Mouse (Mus musculus): ENCODE measurements around the gene Myl6. TPM values are rescaled to one million over a fixed set of nuclear protein-coding genes. Genes with fewer than 3 reads are reported as not detected.

Gene Myl6
- polyA plus RNA-seq, 1 experiment from 2014 or later, result 2,049 TPM

DNA sequence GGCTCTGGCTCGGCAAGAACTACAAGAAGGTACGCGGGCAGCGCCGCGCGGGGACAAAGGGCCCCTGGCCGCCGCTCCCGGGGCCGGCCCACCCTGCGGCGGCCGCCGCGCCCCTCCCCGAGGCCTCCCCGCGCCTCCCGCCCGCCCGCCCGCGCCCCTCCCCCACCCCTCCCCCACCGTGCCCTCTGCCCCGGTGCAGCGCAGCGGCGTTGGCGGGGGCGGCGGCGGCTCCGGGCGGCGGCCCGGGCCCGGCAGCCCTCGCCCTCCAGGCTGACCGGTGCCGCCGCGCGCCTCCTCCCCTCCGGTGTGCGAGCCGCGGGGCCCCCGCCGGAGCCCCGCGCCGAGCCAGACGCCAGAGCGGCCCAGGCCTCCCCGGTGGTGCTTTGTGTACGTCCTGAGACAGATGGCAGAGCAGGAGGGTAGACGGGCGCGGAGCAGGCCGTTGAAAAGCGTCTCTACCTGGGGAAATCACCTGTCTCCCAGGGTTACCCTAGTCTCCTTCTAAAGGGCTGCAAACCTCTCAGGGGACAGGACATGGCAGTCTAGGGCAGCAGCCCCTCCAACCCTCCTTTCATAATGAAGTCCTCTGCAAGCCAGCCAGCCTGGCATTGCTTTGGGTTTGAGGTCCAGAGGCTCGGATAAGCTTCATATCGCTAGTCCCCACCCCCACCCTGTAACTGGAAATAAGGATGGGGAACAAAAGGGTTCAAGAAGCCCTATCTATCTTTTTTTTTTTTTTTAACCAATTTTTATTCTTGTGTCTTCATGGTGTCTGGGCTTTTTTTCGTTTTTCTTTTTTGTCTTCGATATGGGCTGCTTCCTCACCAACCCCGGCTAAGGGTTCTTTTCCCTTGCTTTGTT, 34.3 kb downstream of the Myl6 start:
- H3K4me1 ChIP-seq (ENCODE audit: insufficient read depth, low read depth, low read length), result 0 out of 2 replicates have a peak, but pooled peaks cover 11% of the 10 kb centered on the region
- H3K9ac ChIP-seq (replicated peaks; ENCODE audit: low read depth), result peak overlapping the region; percentile 76
- H3K9me3 ChIP-seq (ENCODE audit: low read length), result no peaks in the 10 kb centered on the region
- H3K4me3 ChIP-seq (ENCODE audit: low read depth, low read length), result peak overlapping the region; percentile 85
- H3K4me2 ChIP-seq (replicated peaks; ENCODE audit: low read depth, low read length), result peak overlapping the region; percentile 79
- 2% methylated on average over 15 of the region's 67 CpGs for WGBS
- TF ChIP-seq EP300 (IDR thresholded peaks at IDR 0.05) (no peak), CTCF (IDR thresholded peaks at IDR 0.05) (no peak)
- no peaks in the 10 kb centered on the region for H3K27me3 ChIP-seq (replicated peaks; ENCODE audit: insufficient read depth, low read length)
- H3K36me3 ChIP-seq (ENCODE audit: insufficient read depth, low read length), result peaks cover 19% of the 10 kb centered on the region; the same call in 1 of the 2 replicates
- H3K27ac ChIP-seq (ENCODE audit: low read length), result peak overlapping the region; percentile 93
- ATAC-seq, result peak; percentile 61
- DNase-seq (ENCODE audit: low spot score), result peak; percentile 49

DNA sequence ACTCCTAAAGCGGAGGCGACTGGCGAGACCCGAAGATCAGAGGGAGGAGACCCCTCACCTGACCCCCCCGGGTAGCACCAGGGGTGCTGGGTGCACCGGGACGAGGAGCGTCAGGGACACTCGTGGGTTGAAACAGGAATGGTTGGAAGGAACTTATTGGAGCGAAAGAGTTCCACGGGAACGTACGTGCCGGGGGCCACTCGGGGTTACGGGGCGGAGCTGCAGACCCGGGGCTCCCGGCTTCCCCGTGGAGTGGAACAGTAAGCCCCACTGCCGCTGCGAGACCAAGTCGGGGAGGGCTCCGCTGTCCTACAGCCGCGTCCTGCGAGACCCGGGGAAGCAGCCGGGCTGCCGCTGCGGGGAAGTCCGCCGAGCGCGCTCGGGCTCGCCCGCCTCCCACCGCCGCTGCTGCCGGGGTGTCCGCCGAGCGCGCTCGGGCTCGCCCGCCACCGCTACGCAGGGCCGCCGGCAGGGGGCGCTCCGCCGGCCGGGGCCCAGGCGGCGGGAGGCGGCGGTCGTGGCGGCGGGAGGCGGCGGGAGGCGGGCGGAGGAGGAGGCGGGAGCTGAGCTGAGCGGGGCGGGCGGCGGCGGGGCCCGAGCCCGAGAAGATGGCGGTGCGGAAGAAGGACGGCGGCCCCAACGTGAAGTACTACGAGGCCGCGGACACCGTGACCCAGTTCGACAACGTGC, 35.1 kb downstream of the Myl6 start, which contains the start of gene Smarcc2:
Smarcc2 (plus strand) TSS at position 530 of the 690 bp plus-strand sequence.
- 0 out of 2 replicates have a peak, but pooled peaks cover 11% of the 10 kb centered on the region for H3K4me1 ChIP-seq (ENCODE audit: insufficient read depth, low read depth, low read length)
- peak within 1 kb of the TSS; percentile 85 for H3K4me3 ChIP-seq (ENCODE audit: low read depth, low read length)
- peak within 1 kb of the TSS; percentile 76 for H3K9ac ChIP-seq (replicated peaks; ENCODE audit: low read depth)
- TF ChIP-seq CTCF (IDR thresholded peaks at IDR 0.05) (peak; percentile 50), EP300 (IDR thresholded peaks at IDR 0.05) (no peak)
- 0% methylated on average over 56 of the region's 86 CpGs for WGBS
- H3K9me3 ChIP-seq (ENCODE audit: low read length), result no peaks in the 10 kb centered on the region
- H3K4me2 ChIP-seq (replicated peaks; ENCODE audit: low read depth, low read length), result peak within 1 kb of the TSS; percentile 79
- ATAC-seq (peak; percentile 86), DNase-seq (ENCODE audit: low spot score) (peak; percentile 93)
- peak within 1 kb of the TSS; percentile 93 for H3K27ac ChIP-seq (ENCODE audit: low read length)
- no peaks in the 10 kb centered on the region for H3K27me3 ChIP-seq (replicated peaks; ENCODE audit: insufficient read depth, low read length)
- H3K36me3 ChIP-seq (ENCODE audit: insufficient read depth, low read length), result peaks cover 12% of the 10 kb centered on the region; the same call in 1 of the 2 replicates

DNA sequence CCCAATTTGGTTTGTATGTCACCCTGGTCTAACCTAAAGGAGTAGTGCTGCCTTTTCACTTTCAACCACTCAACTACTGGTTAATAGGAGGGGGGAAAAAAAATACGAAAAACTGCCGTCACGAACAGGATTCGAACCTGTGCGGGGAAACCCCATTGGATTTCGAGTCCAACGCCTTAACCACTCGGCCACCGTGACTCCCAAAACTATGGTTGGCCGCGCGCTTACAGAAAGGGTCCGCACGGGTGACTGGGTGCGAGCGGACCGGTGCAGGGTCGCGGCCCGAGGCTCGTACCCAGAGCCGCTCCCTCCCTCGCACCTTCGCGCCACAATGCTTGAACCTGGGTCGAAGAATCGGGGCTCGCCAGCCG, 35.6 kb downstream of the Myl6 start:
- TF ChIP-seq EP300 (IDR thresholded peaks at IDR 0.05) (no peak), CTCF (IDR thresholded peaks at IDR 0.05) (no peak)
- no peaks in the 10 kb centered on the region for H3K9me3 ChIP-seq (ENCODE audit: low read length)
- under 1% methylated on average over 29 of the region's 29 CpGs for WGBS
- ATAC-seq (peak; percentile 64), DNase-seq (ENCODE audit: low spot score) (peak; percentile 80)
- peak overlapping the region; percentile 85 for H3K4me3 ChIP-seq (ENCODE audit: low read depth, low read length)
- H3K4me2 ChIP-seq (replicated peaks; ENCODE audit: low read depth, low read length), result peak overlapping the region; percentile 79
- peaks cover 7% of the 10 kb centered on the region; the same call in 1 of the 2 replicates for H3K36me3 ChIP-seq (ENCODE audit: insufficient read depth, low read length)
- H3K27me3 ChIP-seq (replicated peaks; ENCODE audit: insufficient read depth, low read length), result no peaks in the 10 kb centered on the region
- H3K27ac ChIP-seq (ENCODE audit: low read length), result peak overlapping the region; percentile 93
- peak overlapping the region; percentile 76 for H3K9ac ChIP-seq (replicated peaks; ENCODE audit: low read depth)
- H3K4me1 ChIP-seq (ENCODE audit: insufficient read depth, low read depth, low read length), result 0 out of 2 replicates have a peak, but pooled peaks cover 11% of the 10 kb centered on the region

DNA sequence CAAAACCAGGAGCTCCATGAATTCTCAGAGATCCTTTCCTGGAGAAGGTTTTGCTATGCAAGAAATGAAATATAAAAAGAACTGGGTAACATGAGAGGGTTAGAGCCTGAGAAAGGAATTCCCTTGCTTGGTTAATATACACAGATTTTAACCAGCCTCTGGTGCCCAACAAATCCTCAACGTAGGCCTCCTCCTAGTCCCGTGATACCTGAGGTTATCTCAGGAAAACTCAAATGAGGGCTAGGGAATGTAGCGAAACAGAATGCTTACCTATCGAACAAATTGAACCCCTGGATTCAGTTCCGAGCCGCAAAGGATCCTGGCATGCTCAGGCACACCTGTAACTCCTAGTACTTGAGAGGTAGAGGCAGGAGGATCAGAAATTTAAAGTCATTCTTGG, 36.3 kb downstream of the Myl6 start:
- H3K27me3 ChIP-seq (replicated peaks; ENCODE audit: insufficient read depth, low read length), result no peaks in the 10 kb centered on the region
- no peak overlapping the region; the same call in 1 of the 2 replicates for H3K4me2 ChIP-seq (replicated peaks; ENCODE audit: low read depth, low read length)
- H3K9me3 ChIP-seq (ENCODE audit: low read length), result no peaks in the 10 kb centered on the region
- TF ChIP-seq EP300 (IDR thresholded peaks at IDR 0.05), result no peak
- no peak for TF ChIP-seq CTCF (IDR thresholded peaks at IDR 0.05)
- 83% methylated on average over 6 of the region's 6 CpGs for WGBS
- no peak overlapping the region for H3K9ac ChIP-seq (replicated peaks; ENCODE audit: low read depth)
- H3K4me1 ChIP-seq (ENCODE audit: insufficient read depth, low read depth, low read length), result 0 out of 2 replicates have a peak, but pooled peaks cover 11% of the 10 kb centered on the region
- ATAC-seq (no peak), DNase-seq (ENCODE audit: low spot score) (no peak)
- no peak overlapping the region for H3K4me3 ChIP-seq (ENCODE audit: low read depth, low read length)
- H3K36me3 ChIP-seq (ENCODE audit: insufficient read depth, low read length), result 0 out of 2 replicates have a peak, but pooled peaks cover 3% of the 10 kb centered on the region
- no peak overlapping the region for H3K27ac ChIP-seq (ENCODE audit: low read length)

DNA sequence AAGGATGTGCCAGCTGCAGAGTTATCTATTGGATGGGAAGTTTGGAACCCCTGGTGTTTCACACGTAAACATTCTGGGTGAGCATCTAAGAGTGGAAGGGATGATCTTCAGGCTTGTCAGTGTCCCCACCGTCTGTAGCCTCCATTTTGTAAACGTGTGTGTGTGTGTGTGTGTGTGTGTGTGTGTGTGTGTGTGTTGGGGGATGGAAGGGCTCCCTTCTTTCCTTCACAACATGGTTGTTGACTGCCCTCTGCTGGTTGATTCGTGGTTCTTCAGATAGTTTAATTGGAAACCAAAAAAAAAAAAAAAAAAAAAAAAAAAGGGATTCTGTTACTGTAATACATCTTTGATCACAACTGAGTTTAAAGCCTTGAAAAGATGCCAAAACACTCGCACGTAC, 38.7 kb downstream of the Myl6 start:
- DNase-seq (ENCODE audit: low spot score) (peak; percentile 87), ATAC-seq (peak; percentile 9; the same call in 1 of the 2 replicates)
- H3K36me3 ChIP-seq (ENCODE audit: insufficient read depth, low read length), result no peaks in the 10 kb centered on the region
- no peak overlapping the region for H3K4me2 ChIP-seq (replicated peaks; ENCODE audit: low read depth, low read length)
- no peaks in the 10 kb centered on the region for H3K27me3 ChIP-seq (replicated peaks; ENCODE audit: insufficient read depth, low read length)
- no peak overlapping the region for H3K27ac ChIP-seq (ENCODE audit: low read length)
- TF ChIP-seq CTCF (IDR thresholded peaks at IDR 0.05) (peak; percentile 76), EP300 (IDR thresholded peaks at IDR 0.05) (0 out of 2 replicates have a peak, but pooled peaks have one; percentile 27)
- H3K9ac ChIP-seq (replicated peaks; ENCODE audit: low read depth), result no peak overlapping the region
- 1% methylated on average over 6 of the region's 6 CpGs for WGBS
- 0 out of 2 replicates have a peak, but pooled peaks cover 3% of the 10 kb centered on the region for H3K4me1 ChIP-seq (ENCODE audit: insufficient read depth, low read depth, low read length)
- H3K9me3 ChIP-seq (ENCODE audit: low read length), result no peaks in the 10 kb centered on the region
- no peak overlapping the region for H3K4me3 ChIP-seq (ENCODE audit: low read depth, low read length)

DNA sequence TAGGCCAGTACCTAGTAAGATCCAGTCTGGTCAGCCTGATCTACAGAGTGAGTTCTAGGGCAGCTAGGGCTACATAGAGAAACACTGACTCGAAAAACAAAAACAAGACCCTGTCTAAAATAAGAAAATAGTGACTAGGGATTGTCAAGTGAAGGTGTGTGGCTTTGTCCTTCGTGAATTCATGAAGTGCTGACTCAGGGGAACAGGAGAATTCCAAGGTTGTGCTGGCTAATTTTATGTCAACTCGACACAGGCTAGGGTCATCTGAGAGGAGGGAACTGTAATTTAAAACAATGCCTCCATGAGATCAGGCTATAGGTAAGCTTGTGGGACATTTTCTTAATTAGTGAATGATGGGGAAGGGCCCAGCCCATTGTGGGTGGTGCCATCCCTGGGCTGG, 39.5 kb downstream of the Myl6 start:
- no peak overlapping the region for H3K9ac ChIP-seq (replicated peaks; ENCODE audit: low read depth)
- no peaks in the 10 kb centered on the region for H3K4me1 ChIP-seq (ENCODE audit: insufficient read depth, low read depth, low read length)
- H3K4me2 ChIP-seq (replicated peaks; ENCODE audit: low read depth, low read length), result no peak overlapping the region
- H3K27me3 ChIP-seq (replicated peaks; ENCODE audit: insufficient read depth, low read length), result no peaks in the 10 kb centered on the region
- no peak for ATAC-seq
- no peak overlapping the region for H3K27ac ChIP-seq (ENCODE audit: low read length)
- H3K4me3 ChIP-seq (ENCODE audit: low read depth, low read length), result no peak overlapping the region
- H3K9me3 ChIP-seq (ENCODE audit: low read length), result no peaks in the 10 kb centered on the region
- TF ChIP-seq EP300 (IDR thresholded peaks at IDR 0.05) (no peak), CTCF (IDR thresholded peaks at IDR 0.05) (no peak)
- no peak for DNase-seq (ENCODE audit: low spot score)
- H3K36me3 ChIP-seq (ENCODE audit: insufficient read depth, low read length), result no peaks in the 10 kb centered on the region
- WGBS, result 74% methylated on average over 3 of the region's 3 CpGs
